Mouse (Mus musculus): ENCODE data around the gene Rpp30. TPM values are rescaled to one million over a fixed set of nuclear protein-coding genes. Genes with fewer than 3 reads are reported as not detected.
A peak's percentile ranks its signal among the peaks of the same experiment; 100 is the strongest.

The Rpp30 gene
- polyA plus RNA-seq, 1 experiment from 2014 or later: 68.0 TPM

- ATAC-seq (ENCODE audit: low FRiP score) (no peak), DNase-seq (ENCODE audit: low spot score) (no peak)
- Histone ChIP-seq H3K4me2 (replicated peaks) (no peak overlapping the region), H3K27me3 (ENCODE audit: control insufficient read depth, insufficient read depth, low read length) (no peaks in the 10 kb centered on the region), H3K4me1 (replicated peaks; ENCODE audit: control insufficient read depth, insufficient read depth, low read length) (no peaks in the 10 kb centered on the region), H3K9me3 (ENCODE audit: control insufficient read depth, low read length) (no peaks in the 10 kb centered on the region), H3K36me3 (replicated peaks; ENCODE audit: control insufficient read depth, insufficient read depth) (no peaks in the 10 kb centered on the region), H3K27ac (no peak overlapping the region), H3K9ac (no peak overlapping the region), H3K4me3 (replicated peaks; ENCODE audit: low read length) (no peak overlapping the region)
- WGBS: 85% methylated on average over 6 of the region's 6 CpGs
Measured at GRCm38 (mm10) chr19:36148578-36148977, 65.1 kb downstream of the Rpp30 start.

GRCm38 (mm10) chr19:36150241-36151007 is 66.9 kb downstream of the Rpp30 start:
- no peaks in the 10 kb centered on the region for H3K36me3 ChIP-seq (replicated peaks; ENCODE audit: control insufficient read depth, insufficient read depth)
- no peaks in the 10 kb centered on the region for H3K27me3 ChIP-seq (ENCODE audit: control insufficient read depth, insufficient read depth, low read length)
- no peak overlapping the region for H3K4me2 ChIP-seq (replicated peaks)
- 52% methylated on average over 4 of the region's 4 CpGs for WGBS
- no peak overlapping the region for H3K9ac ChIP-seq
- H3K9me3 ChIP-seq (ENCODE audit: control insufficient read depth, low read length): no peaks in the 10 kb centered on the region
- no peak for DNase-seq (ENCODE audit: low spot score)
- no peaks in the 10 kb centered on the region for H3K4me1 ChIP-seq (replicated peaks; ENCODE audit: control insufficient read depth, insufficient read depth, low read length)
- no peak overlapping the region for H3K4me3 ChIP-seq (replicated peaks; ENCODE audit: low read length)
- no peak overlapping the region for H3K27ac ChIP-seq
- ATAC-seq (ENCODE audit: low FRiP score): peak; percentile 46; the same call in 1 of the 2 replicates

Other genes with a start within 250 kb of the Rpp30 start
- gene Htr7, start 26.2 kb upstream of the Rpp30 start, polyA plus RNA-seq (2014; fragmentation: Nextera tagmentation; extraction: Ambion mirVana): 16.4 and 20.8 TPM in 2 replicates
- 0.10 and 0.20 TPM in 2 replicates for gene Ankrd1, start 36.4 kb downstream of the Rpp30 start, polyA plus RNA-seq (2014; fragmentation: Nextera tagmentation; extraction: Ambion mirVana)